Mouse (Mus musculus) limb, embryonic 14.5 days (tissue): ENCODE measurements at regions not wholly inside any gene's neighbourhood (a gene's known extent, or its start where the extent isn't known, plus 50 kb on each side); places are given as distances from the start of the nearest gene placed in this dataset.

Experiments
- ATAC-seq: fragments of 200-750 bp; cut with Nextera tagmentation; 2 replicates; pipeline ENCODE4 v1.8.0; 2017; ENCODE audit warnings: low read depth, moderate number of reproducible peaks, moderate TSS enrichment; ENCODE audit not compliant: low FRiP score
- DNase-seq: peaks from one replicate; pipeline ENCODE4 v3.0.0-alpha.2; 2015; ENCODE audit warnings: low spot score
- H3K27ac ChIP-seq: fragments of 300-500 bp; sonication (generic); replicated peaks from 2 replicates; pipeline ENCODE4 v1.5.1; 2014; ENCODE audit warnings: low read depth, mild to moderate bottlenecking, low read length, moderate library complexity, mixed read lengths
- H3K27me3 ChIP-seq: fragments of 300-500 bp; sonication (generic); 2 replicates; pipeline ENCODE4 v1.6.1; 2014; ENCODE audit warnings: low read length, mixed read lengths; ENCODE audit not compliant: control insufficient read depth, insufficient read depth
- H3K36me3 ChIP-seq: fragments of 300-500 bp; sonication (generic); 2 replicates; pipeline ENCODE4 v1.6.1; 2014; ENCODE audit warnings: mild to moderate bottlenecking, low read length, moderate library complexity, mixed read lengths; ENCODE audit not compliant: control insufficient read depth, insufficient read depth
- H3K4me1 ChIP-seq: fragments of 300-500 bp; sonication (generic); 2 replicates; pipeline ENCODE4 v1.6.1; 2014; ENCODE audit warnings: antibody characterized with exemption, low read length, mixed read lengths; ENCODE audit not compliant: control insufficient read depth, insufficient read depth
- H3K4me2 ChIP-seq: fragments of 300-500 bp; sonication (generic); replicated peaks from 2 replicates; pipeline ENCODE4 v1.6.1; 2014; ENCODE audit warnings: low read depth, mild to moderate bottlenecking, low read length, moderate library complexity; ENCODE audit not compliant: severe bottlenecking
- H3K4me3 ChIP-seq: fragments of 300-500 bp; sonication (generic); replicated peaks from 2 replicates; pipeline ENCODE4 v1.5.1; 2014; ENCODE audit warnings: low read length
- H3K9ac ChIP-seq: fragments of 300-500 bp; sonication (generic); 2 replicates; pipeline ENCODE4 v1.6.1; 2014; ENCODE audit warnings: mild to moderate bottlenecking, low read depth, low read length, moderate library complexity; ENCODE audit not compliant: severe bottlenecking
- H3K9me3 ChIP-seq: fragments of 300-500 bp; sonication (generic); 2 replicates; pipeline ENCODE4 v1.6.1; 2016; ENCODE audit warnings: low read length; ENCODE audit not compliant: control insufficient read depth
- POLR2A ChIP-seq: fragments of 200-500 bp; IDR thresholded peaks from 2 replicates; pipeline ENCODE4 v1.8.0; 2012; ENCODE audit warnings: inconsistent platforms, mild to moderate bottlenecking, moderate library complexity, borderline replicate concordance; ENCODE audit not compliant: insufficient read depth, insufficient read length; ENCODE audit errors: extremely low read depth
- WGBS: fragments of 180-500 bp; shearing (Covaris S2); extraction: QIAGEN DNeasy Blood & Tissue Kit; methylation state at CpG from one replicate; pipeline ENCODE4 v1.1.7; 2014; 5-methylcytosine and 5-hydroxymethylcytosine counted together

DNA sequence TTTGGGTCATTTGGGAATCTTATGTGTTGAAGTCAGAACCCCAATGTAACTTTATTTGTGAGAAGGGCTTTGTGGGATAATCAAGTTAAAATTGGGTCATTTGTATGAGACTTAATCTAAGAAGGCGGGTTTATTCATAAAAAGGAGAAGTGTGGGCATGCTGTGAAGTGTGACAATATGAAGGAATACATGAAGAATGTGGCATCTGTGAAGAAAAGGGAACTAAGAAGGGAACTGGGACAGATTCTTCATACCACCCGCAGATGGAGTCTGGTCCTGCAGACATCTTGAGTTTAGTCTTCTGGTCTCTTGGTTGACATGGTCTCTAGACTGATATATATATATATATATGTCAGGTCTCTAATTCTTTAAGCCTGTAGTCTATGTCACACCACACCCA, 385.3 kb upstream of the Fam92a start:
- no peak for DNase-seq
- no peak for ATAC-seq
- TF ChIP-seq POLR2A: no peak
- Histone ChIP-seq H3K4me3 (no peak overlapping the region), H3K4me2 (no peak overlapping the region), H3K36me3 (no peaks in the 10 kb centered on the region), H3K9me3 (no peaks in the 10 kb centered on the region), H3K9ac (no peak overlapping the region), H3K27ac (no peak overlapping the region), H3K4me1 (peaks cover 9% of the 10 kb centered on the region), H3K27me3 (no peaks in the 10 kb centered on the region)
- WGBS: 82% methylated on average over 2 of the region's 2 CpGs

DNA sequence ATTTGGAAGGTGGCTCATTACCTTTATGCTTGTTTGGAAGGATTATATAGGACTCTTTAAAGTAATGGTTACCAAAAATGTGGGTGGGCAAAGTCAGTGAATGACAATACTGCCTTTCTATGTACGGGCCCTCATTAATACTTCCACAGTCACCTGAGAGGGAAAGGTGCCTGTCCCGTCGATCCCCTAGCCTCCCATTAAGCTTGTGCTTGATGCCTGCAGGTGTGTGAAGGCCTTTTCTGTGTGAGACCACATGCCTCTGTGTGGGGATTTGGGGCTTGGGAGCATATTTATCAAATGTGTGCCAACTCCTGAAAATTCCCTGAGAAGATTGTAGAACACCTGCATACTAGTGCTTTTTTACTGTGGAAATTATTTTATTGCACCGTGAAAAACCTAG, 377.4 kb upstream of the Fam92a start:
- no peak for TF ChIP-seq POLR2A
- Histone ChIP-seq H3K4me3 (no peak overlapping the region), H3K9me3 (no peaks in the 10 kb centered on the region), H3K36me3 (no peaks in the 10 kb centered on the region), H3K27me3 (no peaks in the 10 kb centered on the region), H3K9ac (no peak overlapping the region), H3K4me2 (no peak overlapping the region), H3K4me1 (no peaks in the 10 kb centered on the region), H3K27ac (no peak overlapping the region)
- DNase-seq (peak; percentile 13), ATAC-seq (peak; percentile 44)
- 37% methylated on average over 4 of the region's 4 CpGs for WGBS

DNA sequence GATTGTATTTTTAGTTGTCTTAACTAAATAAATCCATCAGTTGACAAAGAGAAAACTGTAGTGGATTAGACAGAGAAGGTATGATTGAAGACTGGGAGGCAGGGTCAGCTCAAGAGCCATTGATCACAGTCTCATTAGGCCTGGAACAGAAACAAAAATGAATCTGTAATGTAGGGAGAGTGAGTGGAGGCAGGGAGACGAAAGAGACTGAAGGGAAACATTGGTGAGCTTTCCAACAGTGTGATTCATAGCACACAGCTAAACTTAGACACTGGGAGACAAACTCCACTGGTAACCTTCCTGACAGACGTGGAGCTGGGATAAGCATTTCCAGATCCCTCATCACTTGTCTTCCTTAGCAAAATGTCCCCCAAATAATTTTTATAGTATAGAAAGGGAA, 372.1 kb upstream of the Fam92a start:
- Histone ChIP-seq H3K27me3 (no peaks in the 10 kb centered on the region), H3K4me1 (peaks cover 2% of the 10 kb centered on the region; the same call in 1 of the 2 replicates), H3K27ac (no peak overlapping the region), H3K4me3 (no peak overlapping the region), H3K36me3 (no peaks in the 10 kb centered on the region), H3K9ac (no peak overlapping the region), H3K9me3 (no peaks in the 10 kb centered on the region), H3K4me2 (no peak overlapping the region)
- DNase-seq (no peak), ATAC-seq (no peak)
- TF ChIP-seq POLR2A: no peak
- 57% methylated on average over 2 of the region's 2 CpGs for whole genome bisulfite sequencing

DNA sequence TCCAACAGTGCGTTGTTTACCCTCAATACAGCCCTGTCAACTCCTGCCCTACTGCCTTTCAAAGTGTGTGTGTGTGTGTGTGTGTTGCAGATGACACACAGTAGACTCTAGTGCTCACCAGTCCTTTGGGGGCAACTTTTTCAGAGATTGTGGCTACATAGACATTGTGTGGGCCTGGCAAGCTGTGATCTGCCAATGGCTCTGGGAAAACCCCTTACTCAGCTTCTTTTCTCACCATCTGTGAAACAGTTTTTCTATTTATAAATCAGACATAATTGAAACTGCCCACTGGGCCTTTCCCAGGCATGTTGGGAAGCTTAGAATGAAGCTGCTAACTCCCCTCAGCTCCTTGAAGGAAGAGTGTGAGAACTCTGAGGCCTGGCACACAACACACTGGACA, 369.7 kb upstream of the Fam92a start:
- Histone ChIP-seq H3K4me2 (no peak overlapping the region), H3K27ac (no peak overlapping the region), H3K9ac (no peak overlapping the region), H3K4me3 (no peak overlapping the region), H3K36me3 (no peaks in the 10 kb centered on the region), H3K4me1 (peaks cover 4% of the 10 kb centered on the region; the same call in 1 of the 2 replicates), H3K9me3 (no peaks in the 10 kb centered on the region), H3K27me3 (no peaks in the 10 kb centered on the region)
- no peak for DNase-seq
- no peak for ATAC-seq
- WGBS: 88% methylated on average over 1 of the region's 1 CpGs
- no peak for TF ChIP-seq POLR2A

DNA sequence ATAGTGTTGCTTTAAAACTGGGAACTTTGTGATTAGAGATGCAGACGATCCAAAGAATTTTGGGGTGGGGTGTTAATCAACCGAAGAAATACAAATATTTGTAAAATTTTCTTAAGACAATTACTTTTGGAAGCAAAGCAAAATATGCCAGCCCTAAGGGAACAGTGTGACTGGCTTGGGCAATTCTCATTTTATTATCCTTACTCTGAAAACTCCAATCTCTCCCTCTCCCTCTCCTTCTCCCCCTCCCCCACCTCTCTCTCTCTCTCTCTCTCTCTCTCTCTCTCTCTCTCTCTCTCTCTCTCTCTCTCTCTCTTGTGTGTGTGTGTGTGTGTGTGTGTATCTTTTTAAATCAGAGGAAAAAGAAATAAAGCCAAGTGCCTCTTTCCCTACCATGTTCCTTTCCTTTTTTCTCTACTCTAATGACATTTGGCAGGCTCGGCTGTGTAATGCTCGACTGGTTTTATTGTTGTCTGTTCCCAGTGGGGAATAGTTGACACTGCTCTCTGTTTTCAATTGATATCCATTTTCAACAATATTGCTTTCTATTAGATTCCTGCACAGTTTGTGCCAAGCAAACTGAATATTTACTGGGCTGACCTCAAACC, 367.5 kb upstream of the Fam92a start:
- H3K4me2 ChIP-seq: peak overlapping the region; percentile 33; the same call in 1 of the 2 replicates
- H3K4me1 ChIP-seq: peaks cover 4% of the 10 kb centered on the region; the same call in 1 of the 2 replicates
- no peaks in the 10 kb centered on the region for H3K36me3 ChIP-seq
- no peaks in the 10 kb centered on the region for H3K27me3 ChIP-seq
- H3K27ac ChIP-seq: no peak overlapping the region
- TF ChIP-seq POLR2A: no peak
- 22% methylated on average over 4 of the region's 4 CpGs for WGBS
- peak; percentile 39 for DNase-seq
- no peak overlapping the region for H3K4me3 ChIP-seq
- H3K9ac ChIP-seq: no peak overlapping the region
- H3K9me3 ChIP-seq: no peaks in the 10 kb centered on the region
- no peak for ATAC-seq
